Mouse (Mus musculus) hindbrain, embryonic 15.5 days (tissue): ENCODE data around the gene Olfr385. TPM values are rescaled to one million over a fixed set of nuclear protein-coding genes. Genes with fewer than 3 reads are reported as not detected.
"Not testable (repeated sequence)": the region's sequence is repeated elsewhere in the genome, so short reads cannot be mapped to it uniquely, and the experiment has no call there.

ENCODE experiments used
- ATAC-seq: fragments of 200-750 bp; cut with Nextera tagmentation; 2 replicates; pipeline ENCODE4 v1.8.0; 2017; ENCODE audit warnings: low read depth, moderate number of reproducible peaks, moderate TSS enrichment; ENCODE audit not compliant: low FRiP score
- H3K27ac ChIP-seq: fragments of 300-500 bp; sonication (generic); replicated peaks from 2 replicates; pipeline ENCODE4 v1.5.1; 2015; ENCODE audit warnings: mild to moderate bottlenecking, inconsistent platforms
- H3K27me3 ChIP-seq: fragments of 300-500 bp; sonication (generic); 2 replicates; pipeline ENCODE4 v1.6.1; 2015; ENCODE audit warnings: control low read depth, inconsistent platforms
- H3K36me3 ChIP-seq: fragments of 300-500 bp; sonication (generic); 2 replicates; pipeline ENCODE4 v1.6.1; 2015; ENCODE audit warnings: control low read depth, inconsistent platforms
- H3K4me1 ChIP-seq: fragments of 300-500 bp; sonication (generic); replicated peaks from 2 replicates; pipeline ENCODE4 v1.6.1; 2015; ENCODE audit warnings: control low read depth, inconsistent platforms
- H3K4me2 ChIP-seq: fragments of 300-500 bp; sonication (generic); 2 replicates; pipeline ENCODE4 v1.6.1; 2015; ENCODE audit warnings: moderate library complexity, mild to moderate bottlenecking, inconsistent platforms
- H3K4me3 ChIP-seq: fragments of 300-500 bp; sonication (generic); 2 replicates; pipeline ENCODE4 v1.5.1; 2015; ENCODE audit warnings: mild to moderate bottlenecking, inconsistent platforms
- H3K9ac ChIP-seq: fragments of 300-500 bp; sonication (generic); 2 replicates; pipeline ENCODE4 v1.6.1; 2015; ENCODE audit warnings: inconsistent platforms
- H3K9me3 ChIP-seq: fragments of 300-500 bp; sonication (generic); 2 replicates; pipeline ENCODE4 v1.6.1; 2016; ENCODE audit warnings: control low read depth, inconsistent platforms
- WGBS: fragments of 180-500 bp; shearing (Covaris S2); methylation state at CpG from one replicate; pipeline ENCODE4 v1.1.7; 2015; 5-methylcytosine and 5-hydroxymethylcytosine counted together
- polyA plus RNA-seq: library from polyadenylated mRNA; unstranded; fragments of >200 nt; fragmentation: Nextera tagmentation; extraction: Ambion mirVana; gene quantifications from 2 replicates; pipeline ENCODE4 v1.2.1, GENCODE M21; 2015

Olfr385 gene
- polyA plus RNA-seq = not detected in 2 replicates

DNA sequence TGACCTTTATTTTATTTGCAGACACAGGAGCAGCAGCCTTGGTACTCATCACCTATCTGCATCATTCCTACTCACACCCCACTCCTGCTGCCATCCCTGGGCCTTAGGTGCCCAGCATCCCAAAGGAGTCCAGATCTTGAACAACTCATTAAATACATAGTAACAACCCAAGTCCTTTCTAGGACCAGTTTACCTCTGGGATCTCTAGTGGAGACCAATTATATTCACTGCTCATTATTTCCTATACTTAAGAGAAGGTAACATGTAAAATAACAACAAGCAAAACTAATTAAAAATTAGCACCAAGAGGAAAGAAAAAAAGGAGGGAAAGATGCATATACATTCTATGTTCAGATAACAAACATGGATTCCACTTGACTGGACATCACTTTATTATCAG, at the start of gene Olfr385:
Gene Olfr385 (minus strand): TSS at position 101 of the 400 bp plus-strand sequence.
- Histone ChIP-seq H3K9ac (no peak within 1 kb of the TSS), H3K4me1 (no peaks in the 10 kb centered on the region), H3K27me3 (no peaks in the 10 kb centered on the region), H3K4me3 (no peak within 1 kb of the TSS), H3K27ac (no peak within 1 kb of the TSS), H3K9me3 (no peaks in the 10 kb centered on the region; the same call in 1 of the 2 replicates), H3K4me2 (no peak within 1 kb of the TSS), H3K36me3 (no peaks in the 10 kb centered on the region)
- no peak for ATAC-seq

DNA sequence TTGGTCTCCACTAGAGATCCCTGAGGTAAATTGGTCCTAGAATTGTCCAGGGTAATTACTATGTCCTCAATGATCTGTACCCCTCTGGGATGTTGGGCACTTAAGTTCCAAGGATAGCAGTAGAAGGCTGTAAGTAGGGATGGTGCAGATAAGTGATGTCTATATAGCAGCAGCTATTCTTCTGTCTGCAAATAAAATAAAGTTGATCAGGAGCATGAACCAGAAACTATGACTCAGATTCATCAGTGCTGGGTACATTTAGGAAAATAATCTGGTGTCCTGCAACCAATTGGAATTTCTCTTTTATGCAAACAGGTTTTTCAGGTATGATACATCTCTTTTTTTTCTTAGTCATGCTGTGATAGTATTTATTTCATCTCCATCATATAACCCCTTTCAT, 5.5 kb upstream of the Olfr385 start, which contains the start of gene Olfr384:
Gene Olfr384 (plus strand): TSS at position 301 of the 400 bp plus-strand sequence.
- H3K4me3 ChIP-seq = no peak within 1 kb of the TSS
- H3K4me1 ChIP-seq = no peaks in the 10 kb centered on the region
- H3K27me3 ChIP-seq = no peaks in the 10 kb centered on the region
- no peak within 1 kb of the TSS for H3K27ac ChIP-seq
- H3K9me3 ChIP-seq = peaks cover 4% of the 10 kb centered on the region; the same call in 1 of the 2 replicates
- H3K9ac ChIP-seq = no peak within 1 kb of the TSS
- no peak within 1 kb of the TSS for H3K4me2 ChIP-seq
- ATAC-seq = no peak
- no peaks in the 10 kb centered on the region for H3K36me3 ChIP-seq

DNA sequence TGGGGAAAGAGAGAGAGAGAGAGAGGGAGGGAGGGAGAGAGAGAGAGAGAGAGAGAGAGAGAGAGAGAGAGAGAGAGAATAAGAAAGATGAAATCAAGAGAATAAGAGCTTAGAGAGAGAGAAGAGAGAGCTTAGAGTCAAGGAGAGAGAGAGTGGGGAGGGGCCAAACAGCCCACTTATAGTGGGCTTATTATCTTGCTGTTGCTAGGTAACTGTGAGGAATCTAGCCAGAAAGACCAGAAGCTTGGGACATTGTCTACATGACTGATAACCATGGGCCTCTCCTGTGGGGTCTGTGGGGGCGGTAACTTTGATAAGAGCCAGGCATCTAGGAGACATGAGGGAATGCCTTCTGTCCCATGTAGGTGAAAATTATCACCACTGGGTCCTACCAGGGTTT, 9.6 kb downstream of the Olfr385 start:
- H3K4me1 ChIP-seq, H3K9me3 ChIP-seq, H3K27me3 ChIP-seq, H3K4me3 ChIP-seq, H3K4me2 ChIP-seq, H3K27ac ChIP-seq, H3K9ac ChIP-seq, ATAC-seq, H3K36me3 ChIP-seq: not testable (repeated sequence)
- WGBS = 67% methylated on average over 1 of the region's 1 CpGs

DNA sequence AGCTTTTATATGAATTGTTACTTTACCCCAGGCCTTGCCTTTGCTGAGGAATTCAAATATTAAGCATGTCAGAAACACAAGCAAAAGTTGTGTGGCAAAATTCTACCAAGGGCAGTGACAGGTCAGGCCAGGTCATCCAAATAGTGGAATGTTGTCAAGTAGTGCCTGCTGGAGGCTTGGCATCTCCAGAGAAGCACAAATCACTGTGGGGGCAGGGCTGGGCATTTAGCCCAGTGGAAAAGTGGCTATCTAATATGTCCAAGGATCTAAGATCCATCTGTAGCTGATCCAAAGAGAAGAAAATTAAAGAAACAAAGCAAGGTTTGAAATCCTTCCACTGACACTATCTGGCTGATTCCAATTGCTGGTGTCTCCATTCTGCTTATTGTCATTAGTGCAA, 12.9 kb downstream of the Olfr385 start:
- H3K4me1 ChIP-seq = no peaks in the 10 kb centered on the region
- no peak overlapping the region for H3K4me2 ChIP-seq
- no peaks in the 10 kb centered on the region for H3K36me3 ChIP-seq
- no peak overlapping the region for H3K9ac ChIP-seq
- H3K27ac ChIP-seq = no peak overlapping the region
- H3K9me3 ChIP-seq = 0 out of 2 replicates have a peak, but pooled peaks cover 3% of the 10 kb centered on the region
- no peaks in the 10 kb centered on the region for H3K27me3 ChIP-seq
- no peak overlapping the region for H3K4me3 ChIP-seq
- ATAC-seq = no peak

Other genes with a start within 250 kb of the Olfr385 start
- gene Olfr20, start 242.2 kb downstream of the Olfr385 start, polyA plus RNA-seq = not detected in 2 replicates
- gene Olfr376, start 221.8 kb downstream of the Olfr385 start, polyA plus RNA-seq = not detected in 2 replicates
- not detected in 2 replicates for gene Olfr1, start 193.4 kb downstream of the Olfr385 start, polyA plus RNA-seq
- not detected in 2 replicates for gene Olfr378, start 164.5 kb downstream of the Olfr385 start, polyA plus RNA-seq
- not detected in 2 replicates for gene Olfr380, start 135.5 kb downstream of the Olfr385 start, polyA plus RNA-seq
- gene Olfr381, start 101.4 kb downstream of the Olfr385 start, polyA plus RNA-seq = not detected in 2 replicates
- gene Olfr382, start 75.8 kb downstream of the Olfr385 start, polyA plus RNA-seq = not detected in 2 replicates
- not detected in 2 replicates for gene Olfr384, start 5.6 kb upstream of the Olfr385 start, polyA plus RNA-seq
- not detected in 2 replicates for gene Zfp735, start 95.8 kb upstream of the Olfr385 start, polyA plus RNA-seq
- gene Olfr389, start 187.7 kb upstream of the Olfr385 start, polyA plus RNA-seq = not detected in 2 replicates
- gene Olfr390, start 190.0 kb upstream of the Olfr385 start, polyA plus RNA-seq = not detected in 2 replicates
- not detected in 2 replicates for gene Olfr391-ps, start 210.0 kb upstream of the Olfr385 start, polyA plus RNA-seq
- not detected in 2 replicates for gene Olfr392, start 224.0 kb upstream of the Olfr385 start, polyA plus RNA-seq